Mouse (Mus musculus): ENCODE results near the gene Asb8. TPM values are rescaled to one million over a fixed set of nuclear protein-coding genes. Genes with fewer than 3 reads are reported as not detected.

Gene Asb8
- polyA plus RNA-seq, 1 experiment from 2014 or later = 60.5 TPM

DNA sequence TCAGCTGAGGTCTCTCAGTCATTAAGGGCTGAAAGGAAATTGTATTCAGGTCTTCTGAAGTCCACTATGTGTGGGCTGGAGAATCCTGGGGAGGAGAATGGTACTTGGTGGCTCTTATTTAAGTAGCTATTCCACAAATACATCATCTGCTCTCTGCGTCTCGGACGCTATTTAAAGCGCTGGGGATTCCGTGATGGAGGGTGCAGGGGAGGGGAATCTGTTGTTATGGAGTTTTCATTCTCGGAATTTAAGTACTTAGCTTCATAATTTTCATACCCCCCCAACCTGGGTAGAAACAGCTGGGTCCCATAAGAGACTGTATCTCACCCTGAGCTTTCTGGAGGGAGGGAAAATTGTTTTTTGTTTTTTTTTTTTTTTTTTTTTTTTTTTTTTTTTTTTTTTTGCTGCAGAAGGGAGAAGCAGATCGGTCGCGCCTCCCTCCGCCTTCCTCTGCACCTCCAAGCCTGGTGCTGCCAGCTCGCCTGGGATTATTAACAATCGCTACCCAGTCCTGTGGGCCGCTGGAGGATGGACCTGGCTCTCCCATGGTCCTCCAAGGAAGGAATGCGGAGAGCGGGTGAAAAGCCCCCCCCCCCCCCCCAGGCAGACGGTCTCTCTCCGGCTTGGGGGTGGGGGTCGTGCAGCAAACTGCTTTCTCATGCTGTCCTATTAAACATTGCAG, 1.7 kb upstream of the Asb8 start, which contains the start of gene Ccdc184:
Gene Ccdc184 (plus strand): TSS at position 196 of the 682 bp plus-strand sequence.
- peak within 1 kb of the TSS; percentile 69 for H3K9ac ChIP-seq (ENCODE audit: low read length)
- peak within 1 kb of the TSS; percentile 97 for H3K27ac ChIP-seq (ENCODE audit: low read depth, low read length)
- peaks cover 4% of the 10 kb centered on the region; the same call in 1 of the 2 replicates for H3K4me1 ChIP-seq (ENCODE audit: control insufficient read depth, insufficient read depth, low read length)
- no peaks in the 10 kb centered on the region for H3K36me3 ChIP-seq (ENCODE audit: control insufficient read depth, insufficient read depth, low read length)
- peak within 1 kb of the TSS; percentile 56 for H3K4me3 ChIP-seq (ENCODE audit: low read depth, low read length)
- H3K9me3 ChIP-seq (replicated peaks; ENCODE audit: control insufficient read depth, low read length) = no peaks in the 10 kb centered on the region
- H3K4me2 ChIP-seq (ENCODE audit: low read length) = peak within 1 kb of the TSS; percentile 78
- ATAC-seq (peak; percentile 75), DNase-seq (ENCODE audit: low spot score) (peak; percentile 56)
- under 1% methylated on average over 14 of the region's 18 CpGs for WGBS
- H3K27me3 ChIP-seq (replicated peaks; ENCODE audit: control insufficient read depth, insufficient read depth, low read length) = peaks cover 12% of the 10 kb centered on the region; the same call in 1 of the 2 replicates

GRCm38 (mm10) chr15:98162561-98162960, 2.9 kb downstream of the Asb8 start:
- WGBS = 82% methylated on average over 4 of the region's 4 CpGs

GRCm38 (mm10) chr15:98161026-98161805, 4.2 kb downstream of the Asb8 start:
- no peak overlapping the region for H3K27ac ChIP-seq (ENCODE audit: low read depth, low read length)
- DNase-seq (ENCODE audit: low spot score) = no peak
- WGBS = 57% methylated on average over 19 of the region's 19 CpGs

More at GRCm38 (mm10) chr15:98162561-98162960, 2.9 kb downstream of the Asb8 start:
- no peak overlapping the region for H3K27ac ChIP-seq (ENCODE audit: low read depth, low read length)
- DNase-seq (ENCODE audit: low spot score) (no peak), ATAC-seq (no peak)
- H3K4me1 ChIP-seq (ENCODE audit: control insufficient read depth, insufficient read depth, low read length) = no peaks in the 10 kb centered on the region
- no peaks in the 10 kb centered on the region for H3K9me3 ChIP-seq (replicated peaks; ENCODE audit: control insufficient read depth, low read length)
- H3K27me3 ChIP-seq (replicated peaks; ENCODE audit: control insufficient read depth, insufficient read depth, low read length) = no peaks in the 10 kb centered on the region
- no peak overlapping the region for H3K9ac ChIP-seq (ENCODE audit: low read length)
- no peaks in the 10 kb centered on the region for H3K36me3 ChIP-seq (ENCODE audit: control insufficient read depth, insufficient read depth, low read length)
- H3K4me3 ChIP-seq (ENCODE audit: low read depth, low read length) = no peak overlapping the region
- H3K4me2 ChIP-seq (ENCODE audit: low read length) = no peak overlapping the region

DNA sequence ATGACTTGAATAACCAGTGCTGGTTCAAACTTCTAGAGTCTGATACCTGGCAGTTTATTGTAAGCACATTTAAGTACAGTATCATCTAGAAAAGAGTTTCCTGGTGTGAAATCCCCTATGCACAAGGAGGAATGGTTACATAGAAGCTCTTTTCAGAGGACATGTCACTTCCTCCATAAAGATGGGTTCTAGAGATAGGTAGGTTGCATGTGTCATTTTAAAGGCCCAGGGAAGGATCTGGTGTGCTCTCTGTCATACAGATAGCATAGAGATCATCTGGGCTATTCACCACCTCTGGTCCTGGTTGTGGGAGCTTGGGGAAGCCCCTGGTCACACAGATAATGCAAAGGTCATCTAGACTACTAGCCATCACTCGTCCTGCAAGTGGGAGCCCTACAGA, 8.2 kb downstream of the Asb8 start:
- Histone ChIP-seq H3K9ac (ENCODE audit: low read length) (no peak overlapping the region), H3K4me1 (ENCODE audit: control insufficient read depth, insufficient read depth, low read length) (no peaks in the 10 kb centered on the region), H3K4me3 (ENCODE audit: low read depth, low read length) (no peak overlapping the region), H3K36me3 (ENCODE audit: control insufficient read depth, insufficient read depth, low read length) (no peaks in the 10 kb centered on the region), H3K27ac (ENCODE audit: low read depth, low read length) (no peak overlapping the region), H3K9me3 (replicated peaks; ENCODE audit: control insufficient read depth, low read length) (no peaks in the 10 kb centered on the region), H3K27me3 (replicated peaks; ENCODE audit: control insufficient read depth, insufficient read depth, low read length) (no peaks in the 10 kb centered on the region), H3K4me2 (ENCODE audit: low read length) (no peak overlapping the region)
- ATAC-seq (no peak), DNase-seq (ENCODE audit: low spot score) (no peak)
- 65% methylated on average over 1 of the region's 1 CpGs for WGBS

More at GRCm38 (mm10) chr15:98161026-98161805, 4.2 kb downstream of the Asb8 start:
- Histone ChIP-seq H3K4me2 (ENCODE audit: low read length) (no peak overlapping the region), H3K4me1 (ENCODE audit: control insufficient read depth, insufficient read depth, low read length) (no peaks in the 10 kb centered on the region), H3K9me3 (replicated peaks; ENCODE audit: control insufficient read depth, low read length) (no peaks in the 10 kb centered on the region), H3K9ac (ENCODE audit: low read length) (no peak overlapping the region), H3K36me3 (ENCODE audit: control insufficient read depth, insufficient read depth, low read length) (no peaks in the 10 kb centered on the region), H3K27me3 (replicated peaks; ENCODE audit: control insufficient read depth, insufficient read depth, low read length) (no peaks in the 10 kb centered on the region), H3K4me3 (ENCODE audit: low read depth, low read length) (no peak overlapping the region)
- ATAC-seq = no peak

DNA sequence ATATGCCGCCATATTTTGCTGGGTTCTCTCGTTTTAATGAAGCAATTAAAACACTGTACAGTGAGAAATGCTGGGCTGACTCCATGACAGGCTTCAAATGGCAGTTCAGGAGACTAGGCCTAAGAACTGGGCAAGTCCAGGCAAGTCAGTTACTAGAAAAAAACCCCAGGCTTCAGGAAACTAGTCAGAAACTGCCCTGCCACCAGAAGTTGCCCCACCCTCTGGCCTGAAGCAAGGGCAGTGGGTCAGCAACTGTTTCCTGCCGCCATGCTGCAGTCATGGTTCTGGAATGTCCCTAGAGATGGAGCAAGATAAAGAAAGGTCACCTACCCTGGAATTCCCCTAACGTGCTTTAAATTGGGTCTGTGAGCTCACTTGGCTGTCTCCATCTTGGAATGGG, 9.5 kb downstream of the Asb8 start:
- H3K4me2 ChIP-seq (ENCODE audit: low read length) = no peak overlapping the region
- H3K9me3 ChIP-seq (replicated peaks; ENCODE audit: control insufficient read depth, low read length) = no peaks in the 10 kb centered on the region
- 82% methylated on average over 4 of the region's 4 CpGs for WGBS
- no peaks in the 10 kb centered on the region for H3K27me3 ChIP-seq (replicated peaks; ENCODE audit: control insufficient read depth, insufficient read depth, low read length)
- H3K9ac ChIP-seq (ENCODE audit: low read length) = no peak overlapping the region
- H3K4me1 ChIP-seq (ENCODE audit: control insufficient read depth, insufficient read depth, low read length) = no peaks in the 10 kb centered on the region
- H3K36me3 ChIP-seq (ENCODE audit: control insufficient read depth, insufficient read depth, low read length) = no peaks in the 10 kb centered on the region
- H3K4me3 ChIP-seq (ENCODE audit: low read depth, low read length) = no peak overlapping the region
- ATAC-seq (no peak), DNase-seq (ENCODE audit: low spot score) (no peak)
- no peak overlapping the region for H3K27ac ChIP-seq (ENCODE audit: low read depth, low read length)

DNA sequence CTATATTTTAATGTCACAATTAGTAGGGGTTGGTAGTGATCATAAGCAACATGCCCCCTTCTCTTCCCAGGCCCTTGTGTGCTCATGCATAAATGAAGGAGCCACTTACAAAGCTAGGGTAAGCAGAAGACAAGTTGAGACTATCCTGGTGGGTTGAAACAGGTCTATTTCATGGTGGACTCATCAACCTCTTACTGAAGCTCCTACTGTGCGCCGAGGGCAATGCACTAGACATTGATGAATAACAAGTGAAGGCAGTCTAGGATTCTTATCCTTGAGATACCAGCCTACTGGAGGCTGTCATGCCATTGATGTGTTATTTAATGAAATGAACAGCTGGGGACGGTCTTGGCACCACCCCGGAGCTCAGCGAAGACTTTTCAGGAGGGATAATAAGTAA, 10.2 kb downstream of the Asb8 start:
- ATAC-seq (no peak), DNase-seq (ENCODE audit: low spot score) (no peak)
- Histone ChIP-seq H3K36me3 (ENCODE audit: control insufficient read depth, insufficient read depth, low read length) (no peaks in the 10 kb centered on the region), H3K27me3 (replicated peaks; ENCODE audit: control insufficient read depth, insufficient read depth, low read length) (no peaks in the 10 kb centered on the region), H3K9me3 (replicated peaks; ENCODE audit: control insufficient read depth, low read length) (no peaks in the 10 kb centered on the region), H3K4me1 (ENCODE audit: control insufficient read depth, insufficient read depth, low read length) (no peaks in the 10 kb centered on the region), H3K4me2 (ENCODE audit: low read length) (no peak overlapping the region), H3K4me3 (ENCODE audit: low read depth, low read length) (no peak overlapping the region), H3K9ac (ENCODE audit: low read length) (no peak overlapping the region), H3K27ac (ENCODE audit: low read depth, low read length) (no peak overlapping the region)
- 91% methylated on average over 5 of the region's 5 CpGs for WGBS

DNA sequence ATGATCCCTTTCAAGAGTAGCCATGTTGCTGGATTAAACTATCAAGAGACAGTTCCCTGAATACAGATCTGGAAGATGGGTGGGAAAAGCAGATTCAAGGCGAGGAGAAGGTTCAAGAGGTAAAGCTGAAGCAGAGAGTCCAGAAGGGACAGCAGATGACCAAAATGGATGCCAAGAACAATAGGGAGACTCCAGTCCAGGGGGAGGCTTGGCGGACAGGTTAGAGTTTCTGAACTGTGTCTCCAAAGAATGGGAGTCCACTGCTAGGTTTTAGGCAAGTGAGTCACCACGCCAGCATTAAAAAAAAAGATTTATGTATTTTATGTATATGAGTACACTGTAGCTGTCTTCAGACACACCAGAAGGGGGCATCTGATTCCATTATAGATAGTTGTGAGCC, 10.8 kb downstream of the Asb8 start:
- no peaks in the 10 kb centered on the region for H3K4me1 ChIP-seq (ENCODE audit: control insufficient read depth, insufficient read depth, low read length)
- 83% methylated on average over 3 of the region's 3 CpGs for WGBS
- H3K4me3 ChIP-seq (ENCODE audit: low read depth, low read length) = no peak overlapping the region
- no peak for ATAC-seq
- H3K4me2 ChIP-seq (ENCODE audit: low read length) = no peak overlapping the region
- H3K27me3 ChIP-seq (replicated peaks; ENCODE audit: control insufficient read depth, insufficient read depth, low read length) = no peaks in the 10 kb centered on the region
- no peak overlapping the region for H3K9ac ChIP-seq (ENCODE audit: low read length)
- no peak for DNase-seq (ENCODE audit: low spot score)
- no peak overlapping the region for H3K27ac ChIP-seq (ENCODE audit: low read depth, low read length)
- no peaks in the 10 kb centered on the region for H3K36me3 ChIP-seq (ENCODE audit: control insufficient read depth, insufficient read depth, low read length)
- no peaks in the 10 kb centered on the region for H3K9me3 ChIP-seq (replicated peaks; ENCODE audit: control insufficient read depth, low read length)

- no peaks in the 10 kb centered on the region for H3K9me3 ChIP-seq (replicated peaks; ENCODE audit: control insufficient read depth, low read length)
- H3K27me3 ChIP-seq (replicated peaks; ENCODE audit: control insufficient read depth, insufficient read depth, low read length) = no peaks in the 10 kb centered on the region
- H3K4me3 ChIP-seq (ENCODE audit: low read depth, low read length) = no peak overlapping the region
- no peak for ATAC-seq
- no peak overlapping the region for H3K27ac ChIP-seq (ENCODE audit: low read depth, low read length)
- no peak overlapping the region for H3K4me2 ChIP-seq (ENCODE audit: low read length)
- no peak overlapping the region for H3K9ac ChIP-seq (ENCODE audit: low read length)
- 65% methylated on average over 3 of the region's 4 CpGs for WGBS
- no peak for DNase-seq (ENCODE audit: low spot score)
- no peaks in the 10 kb centered on the region for H3K36me3 ChIP-seq (ENCODE audit: control insufficient read depth, insufficient read depth, low read length)
- no peaks in the 10 kb centered on the region for H3K4me1 ChIP-seq (ENCODE audit: control insufficient read depth, insufficient read depth, low read length)
These were observed 11.3 kb downstream of the Asb8 start for GRCm38 (mm10) chr15:98154146-98154545.

DNA sequence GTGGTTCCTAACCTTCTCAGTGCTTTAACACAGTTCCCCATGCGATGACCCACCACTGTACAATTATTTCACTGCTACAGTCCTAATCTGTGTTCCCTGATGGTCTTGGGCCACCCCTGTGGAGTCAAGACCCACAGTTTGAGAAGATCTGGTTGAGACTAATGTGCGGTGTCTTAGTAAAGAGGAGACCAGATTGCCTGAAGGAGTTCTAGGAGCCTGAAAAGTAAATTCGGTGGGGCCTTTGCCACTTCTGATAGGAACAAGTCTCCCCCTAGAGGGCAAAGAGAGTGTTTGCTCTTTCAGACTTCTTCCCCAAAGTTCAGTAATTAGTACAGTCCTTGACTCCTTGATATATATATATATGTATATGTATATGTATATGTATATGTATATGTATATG, 11.8 kb downstream of the Asb8 start:
- no peaks in the 10 kb centered on the region for H3K9me3 ChIP-seq (replicated peaks; ENCODE audit: control insufficient read depth, low read length)
- H3K4me1 ChIP-seq (ENCODE audit: control insufficient read depth, insufficient read depth, low read length) = no peaks in the 10 kb centered on the region
- H3K9ac ChIP-seq (ENCODE audit: low read length) = no peak overlapping the region
- H3K4me3 ChIP-seq (ENCODE audit: low read depth, low read length) = no peak overlapping the region
- H3K27me3 ChIP-seq (replicated peaks; ENCODE audit: control insufficient read depth, insufficient read depth, low read length) = no peaks in the 10 kb centered on the region
- DNase-seq (ENCODE audit: low spot score) = peak; percentile 84
- WGBS = 33% methylated on average over 3 of the region's 3 CpGs
- no peak for ATAC-seq
- H3K36me3 ChIP-seq (ENCODE audit: control insufficient read depth, insufficient read depth, low read length) = no peaks in the 10 kb centered on the region
- H3K27ac ChIP-seq (ENCODE audit: low read depth, low read length) = no peak overlapping the region
- no peak overlapping the region for H3K4me2 ChIP-seq (ENCODE audit: low read length)
